Mouse (Mus musculus) left cerebral cortex, adult 11 months (tissue): Measurements from ENCODE around the gene Sulf2.

Experiments used
- DNase-seq: peaks from one replicate; pipeline ENCODE4 v3.0.0; 2022; ENCODE audit warnings: low spot score

Sulf2 gene

DNA sequence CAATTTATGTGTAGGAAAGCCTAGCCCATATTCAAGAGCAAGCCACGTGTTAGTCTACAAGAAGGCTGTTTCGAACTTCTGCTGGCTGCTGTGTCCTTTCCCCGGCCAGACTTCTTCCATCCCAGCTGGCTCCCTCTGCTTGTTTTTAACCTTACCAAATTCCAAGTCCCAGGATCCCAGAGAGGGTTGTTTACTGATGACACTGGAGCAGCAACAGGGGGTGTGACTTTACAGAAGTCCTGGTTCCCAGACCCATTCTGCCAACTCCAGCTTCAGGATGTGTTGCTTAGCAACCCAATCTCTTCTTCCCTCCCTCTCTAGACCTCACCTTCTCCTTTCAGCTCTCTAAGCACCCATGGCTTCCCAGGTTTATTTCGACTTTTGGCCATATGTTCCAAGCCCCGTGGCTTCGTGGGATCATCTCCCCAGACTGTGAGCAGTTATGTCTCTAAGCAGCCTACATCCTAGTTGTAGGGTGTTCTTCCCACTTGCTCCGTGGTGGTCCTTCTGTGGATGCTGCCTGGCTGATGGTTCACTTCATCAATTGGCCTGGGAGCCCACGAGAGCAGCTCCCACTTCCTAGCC is 20.2 kb upstream of the Sulf2 start:
- DNase-seq: no peak

DNA sequence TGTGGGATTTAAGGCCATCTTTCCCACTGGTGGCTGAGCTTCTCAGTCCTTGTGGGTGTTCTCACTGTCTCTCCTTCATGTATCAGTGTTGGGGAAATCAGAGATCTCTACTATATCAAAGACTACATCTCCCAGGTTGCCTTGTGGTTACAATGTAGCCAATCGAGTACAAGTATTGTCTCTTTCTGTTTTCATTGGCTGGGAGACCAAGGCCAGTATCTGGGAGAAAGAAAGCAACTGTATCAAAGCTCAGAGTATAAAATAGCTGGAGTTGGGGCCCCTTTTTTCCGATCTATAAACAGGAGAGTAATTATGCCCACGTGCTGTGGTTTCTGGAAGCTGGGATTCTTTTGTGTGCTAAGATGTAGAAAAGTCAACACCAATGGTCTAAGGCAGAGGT is 19.7 kb upstream of the Sulf2 start:
- DNase-seq: no peak

DNA sequence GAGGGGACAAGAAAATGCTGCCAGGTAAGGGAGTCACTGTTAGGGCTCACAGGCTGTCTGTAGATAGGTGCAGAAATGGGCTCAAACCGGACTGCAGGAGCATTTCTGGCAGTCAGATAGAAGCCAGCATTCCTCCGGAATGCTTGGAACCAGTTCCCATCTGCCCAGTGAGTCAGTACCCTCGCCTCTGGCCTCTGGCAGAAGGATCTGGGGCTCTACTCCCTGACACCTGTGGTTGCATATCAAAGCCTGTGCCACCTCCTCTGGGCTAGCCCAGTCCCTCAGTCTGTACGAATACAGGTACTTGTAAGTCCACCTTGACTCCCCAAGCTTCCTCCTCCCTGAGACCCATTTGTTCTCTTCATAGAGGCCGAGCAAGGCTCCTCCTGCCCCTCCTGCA is 17.7 kb upstream of the Sulf2 start:
- no peak for DNase-seq

DNA sequence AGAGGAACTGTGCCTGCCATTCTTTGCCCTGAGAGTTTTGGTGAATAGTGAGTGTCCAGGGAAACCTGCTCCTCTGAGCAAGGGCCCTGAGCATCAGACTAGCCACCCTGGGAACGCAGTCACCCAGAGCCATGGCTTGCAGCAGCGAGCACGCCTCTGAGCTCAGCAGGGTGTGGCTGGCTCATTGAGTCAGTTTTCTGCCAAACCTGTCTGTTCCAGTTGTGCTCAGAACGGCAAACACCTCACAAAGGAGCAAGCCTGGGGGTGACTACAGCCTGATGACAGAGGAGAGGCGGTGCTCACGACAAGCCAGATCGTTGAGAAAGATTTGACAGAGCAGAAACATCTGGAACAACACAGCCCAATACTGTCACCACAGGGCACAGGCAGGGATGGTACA is 14.7 kb upstream of the Sulf2 start:
- DNase-seq: no peak

DNA sequence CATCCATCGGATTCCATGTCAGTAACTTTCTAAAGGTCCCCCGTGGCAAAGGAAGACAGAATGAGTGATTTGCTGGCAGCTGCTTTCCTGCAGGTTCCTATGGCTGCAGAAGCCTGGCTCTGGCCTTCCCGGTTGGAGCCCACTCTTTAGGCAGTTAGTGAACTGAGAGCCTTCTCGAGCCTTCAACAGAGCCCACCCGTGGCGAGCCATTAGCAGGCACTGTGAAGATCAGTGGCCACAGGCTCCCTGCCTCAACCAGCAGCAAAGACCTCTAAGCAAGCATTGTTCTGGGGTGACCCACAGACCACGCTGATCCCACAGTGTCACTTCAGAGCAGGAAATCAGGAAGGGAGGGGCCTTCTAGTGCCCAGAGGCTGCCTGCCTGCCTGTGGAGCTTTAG is 13.4 kb upstream of the Sulf2 start:
- DNase-seq: no peak

DNA sequence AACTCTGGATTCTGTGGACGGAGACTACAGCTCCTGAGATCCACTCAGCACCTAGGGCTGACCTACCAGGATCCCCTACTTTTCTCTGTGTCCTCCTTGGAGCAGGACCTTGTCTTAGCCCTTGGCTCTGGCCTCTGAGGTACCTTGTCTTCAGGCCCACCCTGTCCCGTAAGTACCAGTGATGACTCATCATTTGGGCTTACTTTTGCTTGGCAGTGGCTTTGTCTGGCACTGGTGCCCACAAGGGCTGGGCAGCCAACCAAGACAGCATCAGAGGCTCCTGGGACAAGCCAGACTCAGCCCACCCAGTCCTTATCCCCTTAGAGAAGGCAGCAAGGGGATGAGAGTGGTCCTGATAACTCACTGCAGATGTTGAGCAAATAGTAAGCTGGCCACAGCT is 11.9 kb upstream of the Sulf2 start:
- DNase-seq: no peak

DNA sequence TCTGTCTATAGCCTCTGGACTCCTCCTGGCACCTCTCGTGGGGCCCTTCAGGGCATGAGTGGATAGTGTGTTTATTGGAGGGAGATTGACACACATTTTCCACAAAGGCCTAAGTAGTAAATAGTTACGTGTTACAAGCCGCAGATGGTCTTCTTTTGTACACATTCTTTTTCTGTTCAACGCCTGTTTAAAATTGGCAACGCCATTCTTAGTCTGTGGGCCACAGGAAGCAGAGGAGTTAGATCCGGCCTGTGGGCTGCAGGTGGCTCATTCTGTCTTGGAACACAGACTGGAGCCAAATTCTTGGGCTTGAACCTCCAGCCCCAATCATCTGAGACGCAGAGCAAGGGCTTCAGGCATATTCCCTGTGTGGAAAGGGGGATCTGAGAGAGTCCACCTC is 9.9 kb upstream of the Sulf2 start:
- no peak for DNase-seq

DNA sequence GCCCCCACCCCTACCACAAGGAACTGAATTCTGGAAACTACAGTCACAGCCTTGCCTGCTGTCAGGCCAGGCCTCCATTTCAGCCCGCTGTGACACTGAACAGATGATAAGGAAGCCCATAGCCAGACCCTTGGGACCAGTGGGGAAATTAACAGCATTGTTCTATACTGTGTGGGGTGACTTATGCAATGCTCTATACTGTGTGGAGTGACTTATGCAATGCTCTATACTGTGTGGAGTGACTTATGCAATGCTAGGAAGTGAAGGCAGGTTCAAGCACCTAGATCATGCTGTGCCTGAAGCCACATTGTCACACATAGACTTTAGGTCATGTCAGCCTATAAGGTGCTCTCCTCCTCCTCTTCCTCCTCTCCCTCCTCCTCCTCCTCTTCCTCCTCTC is 9.1 kb upstream of the Sulf2 start:
- DNase-seq: no peak

DNA sequence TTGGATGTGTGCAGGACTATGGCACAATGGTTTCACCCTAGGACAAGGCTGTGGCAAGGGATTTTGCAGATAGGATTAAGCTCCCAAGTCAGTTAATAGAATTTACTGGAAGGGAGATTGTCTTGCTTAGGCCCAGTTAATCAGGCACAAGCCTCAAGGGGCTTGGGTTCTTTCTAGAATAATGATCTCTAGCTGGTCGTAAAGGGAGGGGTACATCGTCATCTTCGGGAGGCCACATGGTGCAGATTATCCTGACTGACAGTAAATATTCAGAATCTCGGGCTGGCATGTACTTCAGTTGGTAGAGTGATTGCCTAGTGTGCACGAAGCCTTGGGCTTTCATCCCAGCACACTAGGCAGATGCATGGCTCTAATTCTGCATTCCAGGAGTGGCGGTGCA is 8.5 kb upstream of the Sulf2 start:
- no peak for DNase-seq

DNA sequence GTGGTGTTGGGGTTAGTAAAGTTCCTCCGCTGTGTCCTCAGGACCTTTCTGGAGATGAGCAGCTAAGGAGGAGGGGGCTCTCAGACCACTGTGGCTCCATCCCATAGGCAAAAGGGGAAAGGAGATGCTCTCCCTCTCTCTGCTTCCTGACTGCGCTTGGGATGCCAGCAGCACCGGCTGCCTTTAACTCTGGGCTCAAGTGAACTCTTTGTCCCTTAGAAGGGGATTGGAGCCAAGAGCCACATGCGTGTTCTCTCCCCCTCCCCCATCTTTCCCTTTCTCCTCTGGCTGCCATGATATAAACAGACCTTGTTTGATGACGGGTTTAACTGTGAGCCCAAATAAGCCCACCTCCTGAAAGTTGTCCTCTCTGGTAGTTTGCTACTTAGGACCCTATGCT is 7.8 kb upstream of the Sulf2 start:
- no peak for DNase-seq

DNA sequence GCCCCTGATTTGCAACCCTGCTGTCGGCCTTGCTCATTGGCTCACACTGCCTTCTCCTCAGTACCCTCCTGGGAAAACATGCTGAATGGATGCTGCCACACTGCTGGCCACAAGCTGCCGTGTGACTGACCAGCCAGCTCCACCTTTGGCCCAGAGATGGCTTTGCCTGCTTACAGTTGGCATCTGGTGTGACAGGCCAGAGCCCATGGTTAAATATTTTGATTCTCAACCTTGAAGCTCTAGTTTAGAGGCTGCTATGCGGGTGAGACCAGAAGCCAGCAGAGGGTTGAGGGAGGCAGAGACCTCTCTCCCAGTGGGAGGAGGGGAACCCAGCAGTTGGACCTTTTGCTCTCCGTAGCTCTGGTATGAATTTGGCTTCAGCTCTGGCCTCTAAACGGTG is 6.7 kb upstream of the Sulf2 start:
- DNase-seq: no peak

DNA sequence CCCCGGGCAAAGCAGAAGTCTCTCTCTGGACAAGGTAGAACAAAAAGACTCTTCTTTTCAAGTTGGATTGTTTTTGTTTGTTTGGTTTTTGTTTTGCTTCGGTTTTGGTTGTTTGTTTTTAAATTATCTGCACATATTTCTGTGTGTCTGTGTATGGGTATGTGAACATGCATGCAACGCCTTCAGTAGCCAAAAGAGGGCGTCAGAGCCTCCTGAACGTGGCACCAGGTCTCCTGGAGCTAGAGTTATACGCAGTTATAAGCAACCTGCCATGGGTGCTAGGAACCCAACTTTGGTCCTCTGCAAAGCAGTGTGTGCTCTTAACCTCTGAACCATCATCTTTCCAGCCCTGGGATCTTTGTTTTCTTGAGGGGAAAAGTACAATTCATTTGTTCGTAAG is 3.8 kb upstream of the Sulf2 start:
- DNase-seq: no peak

DNA sequence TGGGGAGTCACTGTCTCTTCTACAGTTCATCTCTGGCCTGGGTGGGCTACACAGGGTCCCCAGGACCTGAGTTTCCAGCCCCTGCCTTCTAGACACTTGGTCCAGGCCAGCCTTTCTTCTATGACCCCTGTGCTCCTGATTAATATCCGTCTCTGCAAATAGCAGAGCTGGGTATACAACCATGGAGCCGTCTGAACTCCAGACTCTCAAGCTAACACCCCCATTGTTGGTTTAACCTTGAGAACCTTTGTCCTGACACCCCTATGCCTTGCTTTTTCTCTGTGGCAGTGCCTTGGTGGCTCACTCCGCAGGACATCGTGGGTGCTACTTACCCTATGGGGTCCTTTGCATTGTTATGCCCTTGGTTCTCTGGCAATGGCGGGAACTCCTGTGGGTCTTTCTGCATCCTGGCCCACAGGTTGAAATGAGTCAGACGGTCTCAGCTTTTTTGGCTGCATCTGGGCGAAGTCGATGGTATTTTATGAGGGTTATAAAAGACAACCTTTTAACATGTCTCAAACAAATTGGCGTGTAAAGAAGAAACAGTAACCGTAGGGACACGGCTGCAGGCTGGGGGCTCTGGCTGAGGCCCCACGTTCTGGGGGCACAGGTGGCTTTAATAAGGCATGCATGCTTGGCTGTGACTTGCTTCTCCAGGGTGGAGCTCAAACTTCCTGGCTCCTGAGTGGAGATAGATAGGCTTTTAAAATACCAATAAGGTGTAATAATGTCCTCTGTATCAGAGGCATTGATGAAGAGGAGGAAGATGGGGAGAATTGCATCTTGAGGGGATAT is 2.5 kb upstream of the Sulf2 start:
- no peak for DNase-seq

DNA sequence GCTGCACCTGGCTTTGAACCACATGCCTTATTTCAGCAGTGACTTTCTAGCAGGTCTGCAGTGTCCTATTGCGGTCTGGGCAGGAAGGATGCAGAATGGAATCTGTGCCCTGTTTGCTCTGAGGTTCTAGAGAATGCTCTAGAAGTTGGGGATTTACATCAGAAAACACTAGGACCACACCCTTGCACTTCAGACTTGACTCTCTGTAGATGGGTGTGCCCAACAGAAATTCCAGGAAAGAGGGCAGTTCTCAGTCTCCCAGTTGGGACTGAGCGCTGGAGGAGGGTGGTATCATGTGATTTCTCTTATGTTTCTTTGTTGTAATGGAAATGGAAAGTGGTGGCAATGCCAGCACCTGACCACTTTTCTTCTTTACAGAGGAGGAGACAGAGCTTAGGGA is 1.7 kb upstream of the Sulf2 start:
- DNase-seq: no peak

DNA sequence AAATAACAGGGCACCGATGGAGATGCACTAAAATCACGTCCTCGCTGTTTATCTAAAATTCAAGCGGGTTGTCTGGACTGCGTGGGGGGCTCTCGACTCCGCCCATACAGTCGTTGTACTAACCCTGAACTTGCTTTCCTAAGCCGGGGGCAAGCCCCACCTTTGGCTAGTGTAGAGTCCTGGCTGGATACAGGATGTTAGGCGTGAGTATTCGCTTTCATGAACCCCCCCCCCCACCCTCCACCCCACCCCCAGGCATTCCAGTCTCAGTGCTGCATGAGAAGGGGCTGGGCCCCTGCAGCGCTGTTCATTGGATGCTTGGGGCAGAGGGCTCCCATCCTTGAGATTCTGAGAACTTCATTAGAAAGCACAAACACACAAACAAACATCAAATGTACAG is 659 bp upstream of the Sulf2 start:
- no peak for DNase-seq

DNA sequence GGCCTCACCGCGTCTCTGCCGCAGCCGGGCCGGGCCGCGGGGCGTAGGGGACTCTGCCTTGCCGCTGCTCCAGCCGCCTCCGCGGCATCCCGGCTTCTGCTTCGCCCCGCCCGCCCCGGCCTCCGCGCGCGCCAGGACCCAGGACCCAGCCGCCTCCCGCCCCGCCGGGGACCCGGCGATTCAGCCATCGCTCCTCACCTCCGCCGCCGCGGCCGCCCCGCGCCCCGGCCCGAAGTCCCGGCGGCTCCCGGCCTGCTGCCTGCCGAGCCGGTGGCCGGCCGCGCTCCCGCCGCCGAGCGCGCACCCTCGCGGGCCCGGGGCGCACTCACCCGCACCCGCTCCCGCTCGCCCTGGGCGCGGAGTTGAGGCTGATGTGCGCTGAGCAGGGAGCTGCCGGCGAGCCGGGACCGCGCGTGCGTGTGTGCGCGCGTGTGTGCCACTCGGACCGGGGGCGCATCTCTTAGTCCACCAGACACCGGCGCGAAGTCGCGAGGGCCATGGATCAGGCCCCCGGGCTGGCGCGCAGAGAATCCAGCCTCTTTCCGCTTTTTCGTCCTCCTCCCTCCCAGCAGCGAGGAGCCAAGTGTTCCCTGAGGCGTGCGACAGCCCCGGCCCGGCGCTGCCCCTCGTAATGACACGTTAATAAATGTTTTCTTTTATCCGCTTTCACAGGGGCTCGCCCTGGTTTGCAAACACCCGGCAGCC is 562 bp downstream of the Sulf2 start:
- DNase-seq: no peak

DNA sequence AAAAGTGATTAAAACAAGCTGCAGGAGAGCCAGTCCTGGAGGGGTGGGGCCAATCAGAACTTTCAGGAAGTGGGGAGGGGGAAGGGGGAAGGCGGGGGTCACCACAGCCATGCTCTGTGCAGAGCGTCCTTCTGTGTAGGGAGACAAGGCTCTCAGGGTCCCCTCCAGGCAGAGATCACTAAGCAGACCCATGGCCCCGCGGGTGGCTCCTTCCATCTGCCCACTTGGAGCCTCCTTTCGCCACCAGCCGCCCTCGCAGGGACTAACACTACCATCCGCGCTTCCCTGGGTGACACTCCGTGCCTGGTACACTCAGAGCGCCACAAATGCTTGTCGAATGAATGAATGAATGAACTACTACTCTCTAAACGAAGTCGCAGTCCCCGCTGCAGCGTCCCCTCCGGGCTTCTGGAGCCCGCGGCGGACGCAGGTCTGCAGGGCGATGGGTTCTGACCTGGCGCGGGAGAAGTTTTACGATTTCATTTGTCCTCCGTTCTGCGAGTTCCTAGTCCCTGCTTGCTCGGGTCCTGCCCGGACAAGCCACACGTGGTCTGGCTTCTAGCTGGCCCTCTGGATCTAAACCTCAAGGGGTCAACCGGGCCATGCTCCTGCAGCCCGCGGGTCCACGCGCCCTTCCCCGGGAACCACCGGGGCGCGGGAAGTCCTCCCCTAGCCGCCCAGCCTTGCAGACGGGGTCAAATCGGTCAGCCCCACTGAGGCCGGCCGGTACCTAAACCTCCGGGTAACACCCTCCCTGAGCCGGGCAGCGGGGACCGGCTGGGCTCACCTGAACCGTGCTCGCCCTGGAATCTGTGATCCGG is 1.4 kb downstream of the Sulf2 start:
- no peak for DNase-seq

DNA sequence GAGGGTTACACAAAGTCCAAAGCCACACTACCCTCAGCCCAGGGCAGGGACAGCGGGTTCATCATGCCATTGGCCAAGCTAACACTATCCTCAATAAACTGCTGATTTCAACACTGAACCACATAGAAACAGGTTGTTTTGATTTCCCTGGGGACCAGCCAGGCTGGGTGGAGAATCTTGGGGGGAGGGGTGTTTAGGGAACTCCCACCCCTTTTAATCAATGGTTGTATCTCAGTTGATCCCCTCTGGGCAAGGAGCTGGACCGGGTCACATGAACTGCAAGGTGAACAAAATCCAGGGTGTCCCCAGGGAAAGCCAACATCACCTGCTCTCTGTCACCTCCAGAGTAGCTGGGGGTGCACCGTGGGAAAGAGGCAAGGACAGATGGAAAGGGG is 2.1 kb downstream of the Sulf2 start:
- DNase-seq: no peak

DNA sequence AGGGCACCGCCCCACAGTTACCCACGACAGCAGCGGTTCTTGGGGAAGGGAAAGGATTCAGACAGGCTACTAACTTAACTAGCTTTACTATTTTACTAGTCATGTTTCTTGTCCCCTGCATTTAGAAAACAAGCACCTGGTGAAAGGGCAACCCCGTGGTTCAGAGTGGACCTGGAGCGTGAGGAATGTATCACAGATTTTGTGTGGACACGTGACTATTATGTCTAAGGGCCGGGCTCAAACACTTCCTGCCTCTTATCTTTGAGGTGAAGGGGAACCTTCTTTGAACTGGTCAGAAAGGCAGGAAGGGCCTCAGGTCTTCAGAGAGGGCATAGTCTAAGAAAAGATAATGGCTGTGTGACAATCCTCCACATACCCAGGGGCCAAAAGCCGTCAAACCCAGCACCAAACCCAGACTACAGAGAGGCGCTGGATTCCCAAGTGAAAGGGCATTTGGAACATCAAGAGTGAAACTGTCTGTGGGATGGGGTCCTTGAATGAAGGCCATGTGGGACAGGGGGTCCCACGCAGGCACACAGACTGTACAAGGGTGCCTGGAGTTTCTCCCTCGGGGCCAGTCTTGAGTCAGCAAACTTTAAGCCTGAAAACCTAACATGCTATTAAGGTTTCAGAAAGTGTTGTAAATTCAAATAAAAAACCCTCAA is 2.6 kb downstream of the Sulf2 start:
- no peak for DNase-seq

DNA sequence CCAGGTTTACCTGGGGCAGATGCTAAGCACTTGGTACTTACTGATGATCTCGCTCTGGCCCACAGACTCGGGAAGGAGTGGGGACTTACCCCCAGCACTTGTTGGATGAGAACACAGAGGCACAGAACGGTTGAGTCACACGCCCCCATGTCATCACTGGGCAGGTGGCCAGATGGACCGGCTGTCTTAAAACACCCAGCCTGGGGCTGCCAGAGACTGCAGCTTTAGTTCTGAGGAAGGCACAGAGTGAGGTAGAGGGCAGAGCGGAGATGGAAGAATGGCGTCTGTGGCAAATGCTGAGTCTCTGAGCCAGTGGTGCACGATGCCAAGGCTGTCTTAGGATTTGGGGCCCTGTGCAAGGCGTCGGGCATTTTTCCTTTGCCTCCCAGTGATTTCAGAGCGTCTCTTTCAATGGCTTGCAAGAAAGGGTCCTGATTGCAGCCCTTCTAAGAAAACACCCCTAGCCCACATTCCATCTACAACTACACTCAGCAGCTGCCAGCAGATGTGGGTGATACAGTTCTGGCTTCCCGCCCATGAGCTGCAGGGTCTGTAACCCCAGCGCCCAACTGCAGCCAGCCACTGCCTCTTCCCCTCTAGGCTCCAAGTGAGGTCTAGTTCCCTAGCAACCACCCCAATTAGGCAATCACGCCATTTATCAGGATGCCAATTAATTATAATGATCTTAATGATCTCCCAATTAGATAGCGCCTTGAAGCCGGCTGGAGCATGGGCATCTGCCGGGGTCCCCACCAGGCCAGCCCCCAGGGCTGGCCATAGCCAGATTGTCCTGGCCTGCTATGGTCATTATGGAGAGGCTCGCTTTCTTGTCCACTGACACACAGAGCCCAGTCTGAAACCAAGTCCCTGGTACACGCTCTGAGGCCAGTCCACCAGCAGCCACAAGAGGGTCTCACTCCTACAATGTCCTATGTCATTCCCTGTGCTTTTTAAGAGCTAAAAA is 3.7 kb downstream of the Sulf2 start:
- peak; percentile 79 for DNase-seq

DNA sequence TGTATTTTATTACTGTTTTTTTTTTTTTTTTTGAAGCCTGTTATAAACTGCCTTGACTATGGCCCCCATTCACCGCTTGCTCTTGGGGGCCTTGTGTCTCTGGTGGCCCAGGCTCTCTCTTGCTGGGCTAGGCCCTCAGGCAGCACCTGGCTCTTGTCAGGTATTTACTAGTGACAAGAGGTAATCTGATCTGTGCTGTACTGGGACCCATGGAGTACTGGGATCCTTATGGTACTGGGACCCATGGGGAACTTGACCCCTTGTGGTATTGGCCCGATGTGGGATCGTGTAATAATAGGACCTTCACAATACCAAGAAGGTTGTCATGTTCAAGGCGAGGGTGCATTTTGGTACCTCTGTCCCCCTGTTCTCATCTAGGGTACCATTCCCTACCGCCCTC is 4.9 kb downstream of the Sulf2 start:
- DNase-seq: no peak
